Mouse (Mus musculus) MEL (cell line): ENCODE results near the gene Gm1113. TPM values are rescaled to one million over a fixed set of nuclear protein-coding genes. Genes with fewer than 3 reads are reported as not detected.

Experiments
- DNase-seq: peaks from one replicate; pipeline ENCODE4 v3.0.0; 2011; ENCODE audit warnings: low read depth, low spot score
- H3K27ac ChIP-seq: 2 replicates; pipeline ENCODE4 v1.5.1; 2012; ENCODE audit warnings: low read depth, mild to moderate bottlenecking, control low read depth, low read length, moderate library complexity; ENCODE audit not compliant: control insufficient read depth
- H3K27me3 ChIP-seq, 2 experiments: fragments of 150-350 bp in 1 of 2; sonication (generic) in 1 of 2; 2 replicates each; pipeline ENCODE4 v1.6.1; 2012; ENCODE audit warnings: low read length in 2 of 2, mild to moderate bottlenecking in 2 of 2, improper control_type of control experiment in 1 of 2, moderate library complexity in 1 of 2; ENCODE audit not compliant: insufficient read depth in 2 of 2, control insufficient read depth in 1 of 2
- H3K36me3 ChIP-seq, 2 experiments: 2 replicates each; pipeline ENCODE4 v1.6.1; 2012 to 2014; ENCODE audit warnings: low read length in 2 of 2, improper control_type of control experiment in 1 of 2, inconsistent platforms in 1 of 2, mild to moderate bottlenecking in 1 of 2; ENCODE audit not compliant: insufficient read depth in 2 of 2, control insufficient read depth in 1 of 2
- H3K4me1 ChIP-seq, 2 experiments: fragments of 150-350 bp in 1 of 2; sonication (generic) in 1 of 2; 2 replicates each; pipeline ENCODE4 v1.6.1; 2012; ENCODE audit warnings: low read length in 2 of 2, improper control_type of control experiment in 1 of 2, mild to moderate bottlenecking in 1 of 2; ENCODE audit not compliant: insufficient read depth in 2 of 2, control insufficient read depth in 1 of 2
- H3K4me3 ChIP-seq, 2 experiments: fragments of 150-350 bp in 1 of 2; sonication (generic) in 1 of 2; 2 replicates each; pipeline ENCODE4 v1.5.1; 2012; ENCODE audit warnings: low read depth in 2 of 2, low read length in 2 of 2, mild to moderate bottlenecking in 2 of 2, moderate library complexity in 2 of 2, control low read depth in 1 of 2, improper control_type of control experiment in 1 of 2; ENCODE audit not compliant: control insufficient read depth in 1 of 2, insufficient read depth in 1 of 2
- H3K79me2 ChIP-seq: 2 replicates; pipeline ENCODE4 v1.6.1; 2012; ENCODE audit warnings: mild to moderate bottlenecking, low read length, moderate library complexity; ENCODE audit not compliant: control insufficient read depth, poor library complexity, insufficient read depth
- H3K9ac ChIP-seq: 2 replicates; pipeline ENCODE4 v1.6.1; 2012; ENCODE audit warnings: low read depth, mild to moderate bottlenecking, control low read depth, low read length, moderate library complexity; ENCODE audit not compliant: control insufficient read depth, poor library complexity, severe bottlenecking
- H3K9me3 ChIP-seq: fragments of 150-350 bp; sonication (generic); replicated peaks from 2 replicates; pipeline ENCODE4 v1.6.1; 2012; ENCODE audit warnings: mild to moderate bottlenecking, low read length, improper control_type of control experiment, moderate library complexity; ENCODE audit not compliant: insufficient read depth
- BHLHE40 ChIP-seq: IDR thresholded peaks from 2 replicates; pipeline ENCODE4 v1.6.1; 2012; ENCODE audit warnings: low read depth, mild to moderate bottlenecking, inconsistent platforms, low read length, improper control_type of control experiment, borderline replicate concordance
- CHD2 ChIP-seq: IDR thresholded peaks from 2 replicates; pipeline ENCODE4 v1.6.1; 2011; ENCODE audit warnings: low read length, improper control_type of control experiment
- E2F4 ChIP-seq: IDR thresholded peaks from 2 replicates; pipeline ENCODE4 v1.6.1; 2011; ENCODE audit warnings: low read depth, low read length, improper control_type of control experiment, borderline replicate concordance
- ELF1 ChIP-seq: IDR thresholded peaks from 2 replicates; pipeline ENCODE4 v1.6.1; 2014; ENCODE audit warnings: low read depth, mild to moderate bottlenecking, inconsistent platforms, low read length, improper control_type of control experiment, moderate library complexity
- ETS1 ChIP-seq: IDR thresholded peaks from 2 replicates; pipeline ENCODE4 v1.6.1; 2012; ENCODE audit warnings: low read depth, mild to moderate bottlenecking, inconsistent platforms, low read length, improper control_type of control experiment, moderate library complexity
- GABPA ChIP-seq: IDR thresholded peaks from 2 replicates; pipeline ENCODE4 v1.6.1; 2012; ENCODE audit warnings: low read depth, mild to moderate bottlenecking, inconsistent platforms, low read length, improper control_type of control experiment, moderate library complexity
- HCFC1 ChIP-seq: IDR thresholded peaks from 2 replicates; pipeline ENCODE4 v1.6.1; 2012; ENCODE audit warnings: low read depth, mild to moderate bottlenecking, inconsistent platforms, low read length, improper control_type of control experiment, moderate library complexity
- JUND ChIP-seq: IDR thresholded peaks from 2 replicates; pipeline ENCODE4 v1.6.1; 2011; ENCODE audit warnings: low read depth, mild to moderate bottlenecking, improper control_type of control experiment, low read length
- MAX ChIP-seq: IDR thresholded peaks from 2 replicates; pipeline ENCODE4 v1.6.1; 2011; ENCODE audit warnings: low read length, improper control_type of control experiment
- MEF2A ChIP-seq: IDR thresholded peaks from 2 replicates; pipeline ENCODE4 v1.6.1; 2014; ENCODE audit warnings: low read depth, mild to moderate bottlenecking, inconsistent platforms, low read length, improper control_type of control experiment; ENCODE audit not compliant: poor library complexity, insufficient replicate concordance, severe bottlenecking; ENCODE audit errors: extremely low read depth
- MXI1 ChIP-seq: IDR thresholded peaks from 2 replicates; pipeline ENCODE4 v1.6.1; 2011; ENCODE audit warnings: mild to moderate bottlenecking, low read depth, low read length, improper control_type of control experiment
- NELFE ChIP-seq: IDR thresholded peaks from 2 replicates; pipeline ENCODE4 v1.6.1; 2011; ENCODE audit warnings: low read depth, low read length, improper control_type of control experiment
- NRF1 ChIP-seq: IDR thresholded peaks from 2 replicates; pipeline ENCODE4 v1.6.1; 2014; ENCODE audit warnings: low read depth, mild to moderate bottlenecking, inconsistent platforms, low read length, improper control_type of control experiment, moderate library complexity; ENCODE audit not compliant: poor library complexity, insufficient read depth, severe bottlenecking
- POLR2A ChIP-seq, 2 experiments: IDR thresholded peaks; 2 replicates each; pipeline ENCODE4 v1.6.1; 2011 to 2012; ENCODE audit warnings: low read length in 2 of 2, mild to moderate bottlenecking in 2 of 2, control low read depth in 1 of 2, improper control_type of control experiment in 1 of 2, low read depth in 1 of 2, moderate library complexity in 1 of 2; ENCODE audit not compliant: control insufficient read depth in 1 of 2, insufficient read depth in 1 of 2, poor library complexity in 1 of 2
- POLR2AphosphoS2 ChIP-seq: IDR thresholded peaks from 2 replicates; pipeline ENCODE4 v1.6.1; 2011; ENCODE audit warnings: low read length, improper control_type of control experiment
- RCOR1 ChIP-seq: IDR thresholded peaks from 2 replicates; pipeline ENCODE4 v1.6.1; 2012; ENCODE audit warnings: low read depth, mild to moderate bottlenecking, inconsistent platforms, low read length, improper control_type of control experiment
- TAL1 ChIP-seq: IDR thresholded peaks from 2 replicates; pipeline ENCODE4 v1.6.1; 2012; ENCODE audit warnings: mild to moderate bottlenecking, inconsistent platforms, low read length, moderate library complexity, mixed read lengths
- TBP ChIP-seq: IDR thresholded peaks from 2 replicates; pipeline ENCODE4 v1.8.0; 2011; ENCODE audit warnings: low read depth, low read length, improper control_type of control experiment
- TCF12 ChIP-seq: IDR thresholded peaks from 2 replicates; pipeline ENCODE4 v1.6.1; 2014; ENCODE audit warnings: low read depth, mild to moderate bottlenecking, inconsistent platforms, low read length, improper control_type of control experiment, moderate library complexity
- UBTF ChIP-seq: IDR thresholded peaks from 2 replicates; pipeline ENCODE4 v1.6.1; 2012; ENCODE audit warnings: low read depth, mild to moderate bottlenecking, inconsistent platforms, low read length, improper control_type of control experiment, moderate library complexity, borderline replicate concordance; ENCODE audit not compliant: insufficient read depth
- USF2 ChIP-seq, 2 experiments: IDR thresholded peaks; 2 replicates each; pipeline ENCODE4 v1.6.1; 2011 to 2012; ENCODE audit warnings: improper control_type of control experiment in 2 of 2, low read length in 2 of 2, borderline replicate concordance in 1 of 2, inconsistent platforms in 1 of 2, low read depth in 1 of 2, mild to moderate bottlenecking in 1 of 2; ENCODE audit not compliant: insufficient read depth in 1 of 2
- ZC3H11A ChIP-seq: IDR thresholded peaks from 2 replicates; pipeline ENCODE4 v1.6.1; 2012; ENCODE audit warnings: low read depth, mild to moderate bottlenecking, inconsistent platforms, low read length, improper control_type of control experiment
- ZMIZ1 ChIP-seq: IDR thresholded peaks from 2 replicates; pipeline ENCODE4 v1.6.1; 2012; ENCODE audit warnings: low read depth, mild to moderate bottlenecking, inconsistent platforms, low read length, improper control_type of control experiment, moderate library complexity
- ZNF384 ChIP-seq: IDR thresholded peaks from 2 replicates; pipeline ENCODE4 v1.6.1; 2012; ENCODE audit warnings: low read depth, mild to moderate bottlenecking, inconsistent platforms, low read length, improper control_type of control experiment
- polyA plus RNA-seq, 2 experiments: library from polyadenylated mRNA; stranded (reverse) in 1 of 2; unstranded in 1 of 2; fragments of >175 nt in 1 of 2; fragments of >200 nt in 1 of 2; gene quantifications; 2 replicates each; pipeline versions ENCODE4 v1.2.1 to v1.2.4; 2012; ENCODE audit warnings: low replicate concordance in 2 of 2, low read depth in 1 of 2; ENCODE audit not compliant: insufficient read length in 2 of 2, insufficient read depth in 1 of 2, missing spikeins in 1 of 2
- total RNA-seq: library from RNA; depleted of rRNA; stranded (reverse); fragments of 300-350 nt; gene quantifications from 2 replicates; pipeline ENCODE4 v1.2.3, GENCODE M21; 2012

Gm1113 gene
- total and polyA plus RNA-seq, 3 experiments: not detected

GRCm38 (mm10) chr9:35533266-35533665, 15.2 kb upstream of the Gm1113 start:
- Histone ChIP-seq H3K4me1 (peaks cover 0 to 3% of the 10 kb centered on the region in 2 experiments; a peak in 1 of 4 replicates), H3K9ac (no peak overlapping the region), H3K9me3 (no peaks in the 10 kb centered on the region), H3K27me3 (no peaks in the 10 kb centered on the region; a peak in 3 of 4 replicates), H3K4me3 (no peak overlapping the region), H3K36me3 (peaks cover 0 to 3% of the 10 kb centered on the region in 2 experiments; a peak in 1 of 4 replicates), H3K79me2 (no peaks in the 10 kb centered on the region), H3K27ac (no peak overlapping the region)
- no peak for TF ChIP-seq MXI1
- TF ChIP-seq ZNF384: no peak
- TF ChIP-seq TBP: no peak
- no peak for TF ChIP-seq GABPA
- TF ChIP-seq USF2 (IDR thresholded peaks at IDR 0.05; ENCODE audit: borderline replicate concordance in 1 of 2, insufficient read depth in 1 of 2, low read depth in 1 of 2, low read length in 2 of 2): no peak
- no peak for TF ChIP-seq RCOR1
- no peak for TF ChIP-seq MAX
- no peak for TF ChIP-seq ZC3H11A
- no peak for TF ChIP-seq NELFE
- no peak for DNase-seq

DNA sequence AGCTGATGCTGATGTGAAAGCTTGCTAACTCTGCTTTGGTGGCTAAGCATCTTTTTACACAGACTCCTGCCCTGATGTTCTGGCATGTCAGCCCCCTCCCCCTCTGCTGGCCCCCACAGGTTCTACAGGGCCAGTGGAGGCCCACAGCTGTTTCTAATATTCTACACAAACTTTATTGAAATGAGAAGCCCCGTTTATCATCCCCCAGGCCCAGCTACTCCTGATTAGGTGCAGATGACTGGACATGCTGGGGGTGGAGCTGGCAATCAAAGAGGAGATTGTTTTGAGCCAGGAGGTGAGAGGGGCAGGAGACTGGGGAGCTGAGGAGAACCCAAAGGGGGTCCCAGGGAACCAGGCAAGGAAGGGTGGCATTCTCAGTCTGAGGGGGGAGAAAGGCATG, 11.7 kb upstream of the Gm1113 start:
- no peak for TF ChIP-seq NELFE
- no peak for TF ChIP-seq POLR2AphosphoS2
- TF ChIP-seq POLR2A (IDR thresholded peaks at IDR 0.05; ENCODE audit: control insufficient read depth in 1 of 2, insufficient read depth in 1 of 2, low read depth in 1 of 2, low read length in 2 of 2, poor library complexity in 1 of 2): no peak
- TF ChIP-seq BHLHE40: no peak
- TF ChIP-seq HCFC1: no peak
- TF ChIP-seq MXI1: no peak
- TF ChIP-seq JUND: no peak
- TF ChIP-seq ZMIZ1: no peak
- no peak for TF ChIP-seq ZNF384
- TF ChIP-seq ETS1: no peak
- TF ChIP-seq GABPA: no peak
- no peak for TF ChIP-seq ZC3H11A
- Histone ChIP-seq H3K36me3 (no peaks in the 10 kb centered on the region), H3K4me3 (no peak overlapping the region), H3K9me3 (no peaks in the 10 kb centered on the region), H3K27me3 (no peaks in the 10 kb centered on the region; a peak in 3 of 4 replicates), H3K79me2 (no peaks in the 10 kb centered on the region), H3K4me1 (no peaks in the 10 kb centered on the region), H3K27ac (no peak overlapping the region), H3K9ac (no peak overlapping the region)
- no peak for DNase-seq

DNA sequence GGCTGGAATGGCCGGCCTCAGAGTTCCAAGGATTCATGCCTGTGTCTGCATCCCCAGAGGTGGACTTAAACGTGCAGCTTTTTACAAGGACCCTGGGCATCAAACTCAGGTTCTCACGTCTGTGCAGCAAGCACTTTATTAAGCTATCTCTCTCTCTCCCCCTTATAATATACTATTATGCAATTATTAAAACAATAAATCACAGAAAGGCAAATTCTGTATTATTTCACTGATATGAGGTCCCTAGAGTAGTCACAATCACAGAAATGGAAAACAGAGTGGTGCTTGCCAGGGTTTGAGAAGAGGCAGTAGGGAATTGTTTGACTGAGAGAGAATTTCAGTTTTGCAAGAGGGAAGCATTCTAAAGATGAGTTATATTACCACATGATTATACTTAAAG, 11.1 kb upstream of the Gm1113 start:
- no peaks in the 10 kb centered on the region for H3K79me2 ChIP-seq
- H3K4me1 ChIP-seq: no peaks in the 10 kb centered on the region
- no peaks in the 10 kb centered on the region for H3K9me3 ChIP-seq
- no peaks in the 10 kb centered on the region; a peak in 3 of 4 replicates for H3K27me3 ChIP-seq
- no peak for DNase-seq
- no peak overlapping the region for H3K4me3 ChIP-seq
- TF ChIP-seq NRF1: no peak
- TF ChIP-seq ZC3H11A: no peak
- TF ChIP-seq TAL1: no peak
- TF ChIP-seq TCF12: no peak
- no peak for TF ChIP-seq UBTF
- TF ChIP-seq TBP: no peak
- TF ChIP-seq BHLHE40: no peak
- no peak for TF ChIP-seq JUND
- no peak for TF ChIP-seq ELF1
- TF ChIP-seq CHD2: no peak
- no peak for TF ChIP-seq E2F4
- TF ChIP-seq MEF2A: no peak
- no peak for TF ChIP-seq MXI1
- TF ChIP-seq ZNF384: no peak
- TF ChIP-seq, all 39 proteins: peak for 0
- Histone ChIP-seq H3K27ac (no peak overlapping the region), H3K9ac (no peak overlapping the region), H3K36me3 (no peaks in the 10 kb centered on the region)
